Mouse (Mus musculus) thymus, postnatal 14 days (tissue): Measurements from ENCODE around the gene Isoc2a.

Source experiments
- DNase-seq: peaks from one replicate; pipeline ENCODE4 v3.0.0; 2021

Isoc2a gene

GRCm38 (mm10) chr7:4919971-4920370 is 43.0 kb downstream of the Isoc2a start:
- no peak for DNase-seq

GRCm38 (mm10) chr7:4920496-4920895 is 43.5 kb downstream of the Isoc2a start:
- no peak for DNase-seq

- no peak for DNase-seq
These were observed 44.2 kb downstream of the Isoc2a start for GRCm38 (mm10) chr7:4920976-4921823.

GRCm38 (mm10) chr7:4921824-4922482 is 45.0 kb downstream of the Isoc2a start, which contains the start of gene Nat14:
Gene Nat14 (plus strand): TSS chr7:4922028.
- no peak for DNase-seq

GRCm38 (mm10) chr7:4922508-4922907 is 45.6 kb downstream of the Isoc2a start:
- peak; percentile 59 for DNase-seq

- peak; percentile 44 for DNase-seq
These were observed 46.1 kb downstream of the Isoc2a start for GRCm38 (mm10) chr7:4922931-4923565.

GRCm38 (mm10) chr7:4923586-4924364 is 46.8 kb downstream of the Isoc2a start:
- no peak for DNase-seq

- DNase-seq: no peak
These were observed 47.5 kb downstream of the Isoc2a start for GRCm38 (mm10) chr7:4924483-4924882.

GRCm38 (mm10) chr7:4924891-4925301 is 47.9 kb downstream of the Isoc2a start:
- no peak for DNase-seq

- no peak for DNase-seq
These were observed 48.8 kb downstream of the Isoc2a start, which contains the start of gene Ssc5d for GRCm38 (mm10) chr7:4925441-4926381. Gene Ssc5d (plus strand): TSS chr7:4925785.

GRCm38 (mm10) chr7:4926849-4927248 is 49.9 kb downstream of the Isoc2a start:
- no peak for DNase-seq

- no peak for DNase-seq
These were observed 50.8 kb downstream of the Isoc2a start for GRCm38 (mm10) chr7:4927711-4928110.

GRCm38 (mm10) chr7:4928323-4928722 is 51.4 kb downstream of the Isoc2a start:
- no peak for DNase-seq

GRCm38 (mm10) chr7:4933103-4933502 is 56.1 kb downstream of the Isoc2a start:
- DNase-seq: no peak

- DNase-seq: no peak
These were observed 57.4 kb downstream of the Isoc2a start for GRCm38 (mm10) chr7:4934160-4934914.

- no peak for DNase-seq
These were observed 59.9 kb downstream of the Isoc2a start for GRCm38 (mm10) chr7:4936832-4937231.

GRCm38 (mm10) chr7:4937392-4937791 is 60.4 kb downstream of the Isoc2a start:
- no peak for DNase-seq

- peak; percentile 84 for DNase-seq
These were observed 61.5 kb downstream of the Isoc2a start for GRCm38 (mm10) chr7:4938456-4938855.

GRCm38 (mm10) chr7:4940068-4940479 is 63.1 kb downstream of the Isoc2a start:
- peak; percentile 87 for DNase-seq

GRCm38 (mm10) chr7:4942673-4943072 is 65.7 kb downstream of the Isoc2a start:
- no peak for DNase-seq
